Mouse (Mus musculus) spleen, postnatal 36 days (tissue): ENCODE measurements around the gene Bfsp1.

Source experiments
- DNase-seq, 2 experiments: peaks; one replicate each; pipeline ENCODE4 v3.0.0; 2022; ENCODE audit warnings: low spot score in 2 of 2, mixed read lengths in 1 of 2

Gene Bfsp1

DNA sequence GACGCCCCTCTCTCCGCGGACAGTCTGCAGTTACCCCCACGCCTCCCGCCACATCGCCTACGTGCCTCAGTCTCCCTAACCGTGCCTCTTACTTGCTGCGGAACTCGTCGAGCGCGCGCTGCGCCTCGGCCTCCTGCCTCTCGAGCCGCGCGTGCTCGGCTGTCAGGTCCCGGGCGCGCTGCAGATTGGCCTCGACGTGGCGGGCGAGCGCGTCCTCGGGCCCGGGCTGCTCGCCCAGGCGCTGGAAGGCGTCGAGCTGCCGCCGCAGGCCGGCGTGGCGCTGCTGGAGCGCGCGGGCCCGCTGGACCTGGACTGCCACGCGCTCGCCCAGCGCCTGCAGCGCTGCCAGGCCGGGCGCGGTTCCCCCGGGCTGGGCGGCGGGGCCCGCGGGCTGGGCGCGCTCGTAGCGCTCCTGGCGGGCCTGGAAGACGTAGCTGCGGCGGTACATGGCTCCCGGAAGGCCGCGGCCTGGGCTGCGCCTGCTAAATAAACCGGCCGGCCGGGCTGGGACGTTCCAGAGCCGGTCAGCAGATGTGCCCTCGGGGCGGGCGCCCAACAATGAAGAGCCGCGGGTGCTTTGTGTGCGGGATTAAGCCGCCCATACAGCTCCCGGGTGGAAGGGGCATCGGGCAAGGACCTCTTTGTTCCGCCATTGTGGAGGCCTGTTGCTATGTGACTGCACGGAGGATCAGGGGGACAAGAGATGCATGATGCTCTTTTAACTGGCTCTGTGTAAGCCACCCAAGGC is at the start of gene Bfsp1:
Bfsp1 (minus strand) TSS at position 690 of the 748 bp plus-strand sequence.
- DNase-seq: no peak

DNA sequence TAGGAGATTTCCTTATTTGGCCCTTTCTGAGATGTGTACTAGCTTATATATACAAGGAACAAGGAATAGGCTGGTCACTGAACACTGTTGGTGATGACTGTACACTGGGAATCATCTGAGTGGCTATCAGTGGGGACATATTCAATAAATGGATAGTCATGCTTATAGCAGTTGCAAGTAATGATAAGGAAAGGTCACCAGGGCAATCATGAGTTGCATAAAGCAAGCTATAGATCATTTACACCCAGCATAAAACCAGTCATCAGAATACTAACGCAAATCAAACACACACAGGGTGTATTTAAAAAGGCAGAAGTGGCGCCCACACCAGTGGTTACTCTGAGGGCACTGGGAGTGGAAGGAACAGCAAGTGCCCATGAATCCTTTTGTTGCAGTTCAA is 49.2 kb upstream of the Bfsp1 start:
- no peak for DNase-seq

DNA sequence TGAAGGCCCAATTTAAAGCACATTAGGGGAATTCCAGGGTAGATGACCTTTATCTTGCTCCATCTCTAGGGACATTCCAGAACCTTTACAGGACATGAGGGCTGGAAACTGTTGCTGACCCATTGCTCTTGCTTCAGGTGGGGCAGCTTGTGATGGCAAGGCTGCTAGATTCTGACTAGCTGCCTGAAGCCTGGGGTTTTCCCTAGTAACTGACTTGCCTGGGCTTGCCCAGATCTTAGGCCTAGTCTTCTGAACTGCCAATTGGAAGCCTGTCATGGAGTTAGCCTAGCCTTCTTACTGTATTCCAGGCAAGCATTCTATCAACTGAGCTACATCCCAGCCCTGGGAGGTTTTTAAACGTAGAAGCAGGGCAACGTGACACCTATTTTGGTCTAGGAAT is 46.3 kb upstream of the Bfsp1 start:
- DNase-seq: no peak

DNA sequence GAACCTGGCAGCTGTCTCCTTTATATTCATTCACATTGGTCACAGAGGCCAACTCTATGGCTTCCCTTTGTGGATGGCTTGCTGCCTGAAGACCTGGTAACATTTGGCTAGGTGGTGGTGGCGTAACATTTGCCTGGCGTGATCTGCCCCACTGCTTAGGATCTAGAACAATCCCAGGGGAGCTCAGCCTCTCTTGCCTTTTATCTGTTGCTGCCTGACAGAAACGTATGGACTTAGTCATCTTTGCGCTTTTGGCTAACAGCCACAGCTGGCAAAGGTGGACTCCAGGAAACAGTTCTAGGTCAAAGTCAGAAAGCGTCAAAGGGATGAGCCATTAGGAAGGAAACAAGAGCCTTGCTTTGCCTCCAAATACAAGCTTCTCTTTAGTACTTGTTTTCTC is 41.9 kb upstream of the Bfsp1 start:
- no peak for DNase-seq

DNA sequence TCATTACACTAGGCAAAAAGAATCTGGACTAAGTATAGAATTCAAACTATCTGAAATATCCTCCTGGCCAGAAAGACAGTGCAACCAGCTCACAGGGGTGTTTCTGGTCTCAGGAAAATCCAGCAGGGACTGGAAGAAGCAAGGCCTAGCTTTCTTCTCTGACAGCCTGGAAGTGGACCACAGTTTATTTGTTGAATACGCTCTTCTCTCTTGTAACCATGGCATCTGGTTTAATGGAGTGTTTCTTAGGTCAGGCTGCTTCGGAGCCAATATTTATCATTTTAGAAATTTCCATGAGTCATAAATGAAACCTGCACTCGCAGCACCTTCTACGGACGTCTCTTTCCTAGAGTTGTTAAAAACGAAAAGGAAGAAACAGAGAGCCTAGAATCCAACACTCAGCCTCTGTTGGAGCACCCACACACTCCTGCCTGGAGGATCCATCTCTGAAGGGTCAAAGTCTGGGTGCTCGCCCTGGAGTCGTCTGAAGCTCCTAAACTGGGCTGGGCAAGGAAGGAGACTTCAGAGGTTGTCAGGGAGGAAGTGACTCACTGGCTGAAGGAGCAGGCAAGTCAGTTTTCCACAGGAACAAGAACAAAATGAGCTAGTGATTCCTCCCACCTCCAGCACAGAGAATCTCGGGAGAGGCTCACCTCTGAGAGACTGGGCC is 40.5 kb upstream of the Bfsp1 start:
- DNase-seq: no peak

DNA sequence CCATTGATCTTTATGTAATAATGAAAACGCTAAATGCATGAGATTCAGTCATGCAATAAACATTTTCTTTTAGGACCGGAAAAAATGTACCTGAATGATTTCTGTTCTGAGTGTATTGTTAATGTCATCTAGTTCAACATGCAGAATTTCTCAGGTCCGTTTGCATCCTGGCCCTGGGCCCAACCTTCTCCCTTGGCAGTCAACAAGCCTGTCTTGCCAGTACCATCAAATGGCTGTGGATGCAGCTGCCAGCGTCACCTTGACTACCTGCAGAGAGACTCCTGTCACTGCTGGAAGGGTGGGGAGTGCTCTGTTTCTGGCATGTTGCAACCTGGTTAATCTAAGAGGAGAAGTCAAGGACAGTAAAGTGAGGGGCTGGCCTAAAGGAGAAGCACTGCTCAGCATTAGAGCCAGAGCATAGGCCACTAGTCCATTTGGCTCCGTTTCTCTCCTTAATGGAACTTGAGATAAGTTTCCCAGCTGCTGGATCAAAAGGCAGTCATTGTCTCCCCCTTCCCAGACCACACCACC is 37.9 kb upstream of the Bfsp1 start:
- no peak for DNase-seq

- DNase-seq: no peak
Observed at GRCm38 (mm10) chr2:143899470-143900220, 36.7 kb upstream of the Bfsp1 start.

DNA sequence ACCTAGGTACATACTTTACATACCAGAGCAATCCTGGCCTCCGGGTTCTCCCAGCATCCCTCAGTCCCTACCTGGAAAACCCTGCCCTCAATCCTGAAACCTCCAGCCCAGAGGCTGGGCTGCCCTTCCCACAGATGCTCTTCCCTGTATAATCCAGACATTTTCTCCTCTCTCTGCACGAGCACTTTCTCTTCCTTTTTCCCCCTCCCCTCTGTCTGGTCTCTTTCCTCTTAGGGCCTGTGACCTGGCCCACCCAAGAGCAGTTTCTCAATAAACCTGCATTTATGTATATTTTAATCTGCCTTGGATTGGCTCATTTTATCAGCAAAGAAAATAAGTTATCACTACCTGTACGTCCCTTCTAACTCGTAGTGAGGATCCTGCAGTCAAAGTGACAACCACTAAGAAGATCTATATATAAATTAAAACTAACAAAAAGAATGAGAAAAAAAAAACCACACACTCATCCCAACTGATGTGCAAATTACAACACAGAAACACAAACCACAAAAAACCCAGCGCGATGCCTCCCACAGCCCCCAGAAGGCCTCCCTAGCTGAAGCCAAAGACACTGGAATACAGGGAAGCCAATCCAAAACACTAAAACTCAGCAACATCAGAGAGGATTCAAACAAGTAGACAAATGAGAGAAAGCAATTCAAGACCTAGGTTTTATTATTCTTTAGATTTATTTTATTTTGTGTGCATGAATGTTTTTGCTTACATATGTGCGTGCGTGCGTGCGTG is 28.5 kb upstream of the Bfsp1 start:
- DNase-seq: no peak

DNA sequence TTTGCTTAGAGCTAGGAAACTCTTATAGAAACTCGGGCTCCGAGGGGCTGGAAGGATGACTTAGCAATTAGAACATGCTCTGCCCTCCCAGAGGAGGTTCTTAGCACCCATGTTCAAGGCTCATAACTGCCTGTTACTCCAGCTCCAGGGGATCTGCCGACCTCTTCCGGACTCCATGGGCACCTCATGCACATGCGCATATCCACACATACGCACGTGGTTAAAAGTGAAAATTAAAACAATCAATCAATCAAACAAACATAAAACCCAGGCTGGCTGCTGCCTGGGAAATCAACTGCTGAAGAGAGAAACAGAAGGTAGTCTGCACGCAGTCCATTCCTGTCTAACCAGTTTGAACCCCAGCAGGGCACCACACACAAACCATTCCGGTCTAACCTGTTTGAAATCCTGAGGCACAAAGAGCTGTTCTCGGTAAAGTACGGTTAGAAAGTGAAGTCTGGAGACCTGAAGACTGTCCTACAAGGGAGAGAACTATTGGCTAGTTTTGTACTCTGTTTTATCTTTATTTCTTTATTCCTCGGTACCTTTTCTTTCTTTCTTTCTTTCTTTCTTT is 27.0 kb upstream of the Bfsp1 start:
- no peak for DNase-seq

- DNase-seq: no peak
Observed at GRCm38 (mm10) chr2:143889131-143889859, 26.3 kb upstream of the Bfsp1 start.

DNA sequence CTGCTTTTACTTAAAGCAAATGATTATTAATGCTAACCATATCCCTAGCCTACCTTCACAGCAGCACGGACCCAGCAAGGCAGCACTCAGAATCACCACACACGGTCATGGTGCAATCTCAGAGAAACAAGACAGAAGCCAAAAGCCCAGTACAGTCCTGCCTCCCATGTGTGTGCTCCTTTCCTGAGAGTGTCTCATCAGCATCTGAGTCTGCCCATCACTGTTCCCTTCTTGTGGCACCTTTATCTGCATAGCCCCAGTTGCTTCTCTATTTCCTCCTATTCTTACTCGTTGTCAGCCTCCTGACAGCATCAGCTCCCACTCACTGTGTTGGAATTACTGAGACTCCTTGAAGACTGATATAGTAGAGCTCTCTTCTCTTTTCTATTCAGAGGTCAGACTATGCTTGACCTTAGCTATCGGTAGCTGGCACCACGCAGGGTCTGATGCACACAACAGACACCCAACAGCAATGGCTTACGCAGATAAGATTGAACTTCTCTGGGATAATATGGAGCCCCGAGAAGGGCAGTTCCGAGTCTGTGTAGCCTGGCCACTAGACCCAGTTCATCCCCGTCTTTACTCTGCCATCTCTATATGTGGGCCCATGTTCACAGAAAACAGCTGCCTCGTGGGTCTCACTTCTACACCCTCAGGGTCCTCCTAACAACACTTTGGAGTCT is 19.8 kb upstream of the Bfsp1 start:
- DNase-seq: no peak

DNA sequence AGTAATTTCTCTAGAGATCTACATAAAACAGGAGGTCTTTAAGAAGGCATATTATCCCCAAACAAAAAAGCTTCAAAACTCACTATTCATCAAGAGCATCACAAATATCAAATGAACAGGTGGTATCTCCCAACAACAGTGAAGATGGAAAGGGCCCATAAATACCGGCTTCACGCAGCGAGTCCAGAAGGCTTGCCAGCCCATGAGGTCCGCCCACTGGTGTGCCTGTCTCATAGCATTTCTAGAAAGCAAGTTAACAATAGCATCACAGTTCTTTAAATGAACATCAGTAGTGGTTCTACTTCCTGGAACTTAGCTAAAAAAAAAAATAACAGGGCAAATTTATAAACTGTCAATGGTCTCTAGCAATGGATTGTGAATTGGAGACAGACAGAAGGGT is 19.0 kb upstream of the Bfsp1 start:
- DNase-seq: no peak

GRCm38 (mm10) chr2:143879311-143879710 is 16.3 kb upstream of the Bfsp1 start:
- DNase-seq: no peak

DNA sequence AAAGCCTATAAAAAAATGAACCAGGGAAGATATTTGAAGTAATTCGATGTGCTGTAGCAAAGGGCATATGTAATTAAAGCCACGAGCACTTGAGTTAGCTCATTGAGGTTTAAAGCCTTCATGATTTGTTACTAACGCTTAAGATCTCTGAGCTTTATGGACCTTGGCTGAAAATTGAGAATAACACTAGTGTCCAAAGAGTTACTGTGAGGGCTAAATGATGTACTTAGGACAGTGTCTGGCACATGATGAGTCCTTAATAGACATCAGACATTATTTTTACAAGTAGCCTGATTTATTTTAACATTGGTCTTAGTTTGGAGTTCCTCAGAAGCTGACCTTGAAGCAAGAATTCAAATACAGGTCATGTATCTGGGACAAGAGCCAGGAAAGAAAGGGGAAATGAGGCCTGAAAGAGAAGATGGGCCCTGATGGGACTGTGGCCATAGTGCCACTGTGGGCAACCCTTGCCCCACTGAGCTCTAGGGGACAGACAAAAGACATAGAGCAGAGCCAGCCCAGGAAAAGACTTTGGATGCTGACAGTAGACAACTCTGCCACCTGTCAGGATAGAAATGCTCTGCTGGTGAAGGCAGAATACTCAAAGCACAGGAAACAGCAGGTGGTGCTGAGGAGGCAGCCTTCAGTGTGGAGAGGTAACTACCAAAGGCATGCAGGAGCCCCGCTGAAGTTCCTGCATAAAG is 14.1 kb upstream of the Bfsp1 start:
- DNase-seq: no peak

- no peak for DNase-seq
Observed at GRCm38 (mm10) chr2:143876026-143876425, 13.1 kb upstream of the Bfsp1 start.

DNA sequence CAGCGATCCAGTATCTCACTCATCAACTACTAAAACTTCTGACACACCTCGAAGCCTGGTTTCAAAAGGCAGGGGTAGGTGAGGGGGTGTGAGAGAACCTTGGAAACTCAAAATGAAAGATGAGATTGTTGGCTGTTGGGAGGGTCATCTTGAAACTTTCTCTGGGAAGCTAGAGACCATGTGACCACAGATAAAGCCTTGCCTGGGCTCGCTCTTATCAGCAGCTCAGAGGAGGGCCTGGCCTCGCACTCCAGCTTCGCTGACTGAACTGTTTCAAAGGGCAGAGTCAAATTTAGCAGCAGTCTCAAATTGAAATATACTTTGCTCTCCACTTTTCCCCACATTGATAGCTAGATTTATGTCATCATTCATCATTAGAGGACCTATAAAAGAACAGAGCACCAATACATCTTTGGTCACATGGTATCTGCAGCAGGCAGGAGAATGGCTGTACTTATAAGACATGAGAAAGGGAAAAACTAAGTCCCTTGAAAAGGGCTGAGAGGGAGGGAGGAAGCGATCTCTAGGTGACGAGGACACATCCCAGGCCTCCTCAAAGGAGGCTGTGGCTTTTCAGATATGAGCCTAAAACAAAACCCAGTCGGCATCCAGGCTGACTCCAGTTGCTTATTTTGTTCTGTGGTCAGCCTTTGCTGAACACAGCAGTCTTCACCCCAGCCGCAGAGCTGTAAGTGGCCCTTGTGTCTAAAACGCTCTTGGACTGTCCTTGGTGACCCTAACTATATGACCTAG is 8.1 kb upstream of the Bfsp1 start:
- DNase-seq: no peak

- peak; percentile 57 to 59 for DNase-seq
Observed at GRCm38 (mm10) chr2:143867326-143867725, 4.4 kb upstream of the Bfsp1 start.

DNA sequence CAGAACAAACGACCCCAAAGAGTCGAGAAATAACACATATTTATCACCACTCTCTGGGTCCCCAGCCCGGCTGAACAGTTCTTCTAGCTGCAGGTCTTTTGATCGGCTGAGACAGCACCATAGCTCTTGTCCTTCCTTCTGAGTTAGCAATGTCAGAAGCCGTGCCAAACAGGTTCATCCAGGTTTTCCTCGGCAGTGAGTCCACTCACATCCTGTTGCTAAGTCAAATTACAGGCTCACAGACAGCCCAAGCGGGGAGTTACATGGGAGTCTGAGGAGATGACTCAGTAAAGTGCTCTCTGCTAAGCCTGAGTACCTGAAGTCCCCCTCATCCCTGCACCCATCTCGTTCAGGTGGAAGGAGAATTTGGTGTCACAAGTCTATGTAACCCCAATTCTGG is 1.6 kb upstream of the Bfsp1 start:
- no peak for DNase-seq

- DNase-seq: no peak
Observed at GRCm38 (mm10) chr2:143859166-143859565, 3.8 kb downstream of the Bfsp1 start.
